Mouse (Mus musculus): ENCODE measurements at regions not wholly inside any gene's neighbourhood (a gene's known extent, or its start where the extent isn't known, plus 50 kb on each side); places are given as distances from the start of the nearest gene placed in this dataset.

GRCm38 (mm10) chr4:10707016-10707657, 167.2 kb upstream of the 2610301B20Rik start:
- H3K4me3 ChIP-seq (ENCODE audit: insufficient read depth in 1 of 2, low read depth in 1 of 2, low read length in 2 of 2, poor library complexity in 1 of 2, severe bottlenecking in 1 of 2): no peak overlapping the region
- H3K4me1 ChIP-seq (ENCODE audit: control insufficient read depth in 2 of 2, insufficient read depth in 2 of 2, low read length in 2 of 2, poor library complexity in 1 of 2): no peaks in the 10 kb centered on the region
- no peak overlapping the region for H3K27ac ChIP-seq (ENCODE audit: insufficient read depth, low read depth, low read length, poor library complexity, severe bottlenecking)
- no peaks in the 10 kb centered on the region for H3K9me3 ChIP-seq (ENCODE audit: control insufficient read depth, insufficient read depth, low read depth, low read length)
- H3K9ac ChIP-seq (ENCODE audit: insufficient read depth, low read depth, low read length, poor library complexity, severe bottlenecking): no peak overlapping the region
- TF ChIP-seq ZC3H11A (IDR thresholded peaks at IDR 0.05; ENCODE audit: borderline replicate concordance, low read depth, low read length) (no peak), MAFK (IDR thresholded peaks at IDR 0.05; ENCODE audit: insufficient read depth, low read depth, low read length) (no peak), HCFC1 (IDR thresholded peaks at IDR 0.05; ENCODE audit: borderline replicate concordance, insufficient read depth, low read length) (no peak), CHD2 (IDR thresholded peaks at IDR 0.05; ENCODE audit: low read depth, low read length) (no peak), ZNF384 (IDR thresholded peaks at IDR 0.05; ENCODE audit: low read depth, low read length) (no peak)
- H3K36me3 ChIP-seq (ENCODE audit: control insufficient read depth, insufficient read depth, low read length, poor library complexity, severe bottlenecking): no peaks in the 10 kb centered on the region
- in situ Hi-C loops (cut with MboI; ENCODE audit: low sequenced_read_pairs in 2 of 2, unreplicated experiment in 2 of 2): no loop called here
- no peak for DNase-seq (ENCODE audit: low read depth, low spot score)

- Histone ChIP-seq H3K4me1 (ENCODE audit: control insufficient read depth in 2 of 2, insufficient read depth in 2 of 2, low read length in 2 of 2, poor library complexity in 1 of 2) (no peaks in the 10 kb centered on the region), H3K4me3 (ENCODE audit: insufficient read depth in 1 of 2, low read depth in 1 of 2, low read length in 2 of 2, poor library complexity in 1 of 2, severe bottlenecking in 1 of 2) (no peak overlapping the region), H3K9ac (ENCODE audit: insufficient read depth, low read depth, low read length, poor library complexity, severe bottlenecking) (no peak overlapping the region), H3K9me3 (ENCODE audit: control insufficient read depth, insufficient read depth, low read depth, low read length) (no peaks in the 10 kb centered on the region), H3K27ac (ENCODE audit: insufficient read depth, low read depth, low read length, poor library complexity, severe bottlenecking) (no peak overlapping the region), H3K36me3 (ENCODE audit: control insufficient read depth, insufficient read depth, low read length, poor library complexity, severe bottlenecking) (no peaks in the 10 kb centered on the region)
- DNase-seq (ENCODE audit: low read depth, low spot score): no peak
- TF ChIP-seq HCFC1 (IDR thresholded peaks at IDR 0.05; ENCODE audit: borderline replicate concordance, insufficient read depth, low read length) (no peak), MAFK (IDR thresholded peaks at IDR 0.05; ENCODE audit: insufficient read depth, low read depth, low read length) (no peak), ZNF384 (IDR thresholded peaks at IDR 0.05; ENCODE audit: low read depth, low read length) (no peak)
- in situ Hi-C loops (cut with MboI; ENCODE audit: low sequenced_read_pairs in 2 of 2, unreplicated experiment in 2 of 2): no loop called here
These were observed 166.6 kb upstream of the 2610301B20Rik start for GRCm38 (mm10) chr4:10707658-10708056.

- no peak for DNase-seq (ENCODE audit: low read depth, low spot score)
- in situ Hi-C loops (cut with MboI; ENCODE audit: low sequenced_read_pairs in 2 of 2, unreplicated experiment in 2 of 2): no loop called here
These were observed 162.3 kb upstream of the 2610301B20Rik start for GRCm38 (mm10) chr4:10711939-10712533.

GRCm38 (mm10) chr4:10723341-10723740, 151.0 kb upstream of the 2610301B20Rik start:
- TF ChIP-seq ZNF384 (IDR thresholded peaks at IDR 0.05; ENCODE audit: low read depth, low read length): no peak
- TF ChIP-seq CHD2 (IDR thresholded peaks at IDR 0.05; ENCODE audit: low read depth, low read length): no peak
- TF ChIP-seq ZC3H11A (IDR thresholded peaks at IDR 0.05; ENCODE audit: borderline replicate concordance, low read depth, low read length): no peak
- no peak for TF ChIP-seq HCFC1 (IDR thresholded peaks at IDR 0.05; ENCODE audit: borderline replicate concordance, insufficient read depth, low read length)
- TF ChIP-seq MAFK (IDR thresholded peaks at IDR 0.05; ENCODE audit: insufficient read depth, low read depth, low read length): no peak
- no peaks in the 10 kb centered on the region for H3K9me3 ChIP-seq (ENCODE audit: control insufficient read depth, insufficient read depth, low read depth, low read length)
- no peaks in the 10 kb centered on the region for H3K36me3 ChIP-seq (ENCODE audit: control insufficient read depth, insufficient read depth, low read length, poor library complexity, severe bottlenecking)
- in situ Hi-C loops (cut with MboI; ENCODE audit: low sequenced_read_pairs in 2 of 2, unreplicated experiment in 2 of 2): no loop called here
- no peak for DNase-seq (ENCODE audit: low read depth, low spot score)
- H3K4me3 ChIP-seq (ENCODE audit: insufficient read depth in 1 of 2, low read depth in 1 of 2, low read length in 2 of 2, poor library complexity in 1 of 2, severe bottlenecking in 1 of 2): no peak overlapping the region
- H3K9ac ChIP-seq (ENCODE audit: insufficient read depth, low read depth, low read length, poor library complexity, severe bottlenecking): no peak overlapping the region
- no peak overlapping the region for H3K27ac ChIP-seq (ENCODE audit: insufficient read depth, low read depth, low read length, poor library complexity, severe bottlenecking)
- H3K4me1 ChIP-seq (ENCODE audit: control insufficient read depth in 2 of 2, insufficient read depth in 2 of 2, low read length in 2 of 2, poor library complexity in 1 of 2): no peaks in the 10 kb centered on the region

More at GRCm38 (mm10) chr4:10711939-10712533, 162.3 kb upstream of the 2610301B20Rik start:
- Histone ChIP-seq H3K36me3 (ENCODE audit: control insufficient read depth, insufficient read depth, low read length, poor library complexity, severe bottlenecking) (no peaks in the 10 kb centered on the region), H3K9me3 (ENCODE audit: control insufficient read depth, insufficient read depth, low read depth, low read length) (no peaks in the 10 kb centered on the region), H3K4me1 (ENCODE audit: control insufficient read depth in 2 of 2, insufficient read depth in 2 of 2, low read length in 2 of 2, poor library complexity in 1 of 2) (no peaks in the 10 kb centered on the region), H3K9ac (ENCODE audit: insufficient read depth, low read depth, low read length, poor library complexity, severe bottlenecking) (no peak overlapping the region), H3K27ac (ENCODE audit: insufficient read depth, low read depth, low read length, poor library complexity, severe bottlenecking) (no peak overlapping the region), H3K4me3 (ENCODE audit: insufficient read depth in 1 of 2, low read depth in 1 of 2, low read length in 2 of 2, poor library complexity in 1 of 2, severe bottlenecking in 1 of 2) (no peak overlapping the region)
- TF ChIP-seq HCFC1 (IDR thresholded peaks at IDR 0.05; ENCODE audit: borderline replicate concordance, insufficient read depth, low read length) (no peak), MAFK (IDR thresholded peaks at IDR 0.05; ENCODE audit: insufficient read depth, low read depth, low read length) (no peak), CHD2 (IDR thresholded peaks at IDR 0.05; ENCODE audit: low read depth, low read length) (no peak), ZC3H11A (IDR thresholded peaks at IDR 0.05; ENCODE audit: borderline replicate concordance, low read depth, low read length) (no peak), ZNF384 (IDR thresholded peaks at IDR 0.05; ENCODE audit: low read depth, low read length) (no peak)
